Mouse (Mus musculus): ENCODE measurements around the gene Grk4.

DNA sequence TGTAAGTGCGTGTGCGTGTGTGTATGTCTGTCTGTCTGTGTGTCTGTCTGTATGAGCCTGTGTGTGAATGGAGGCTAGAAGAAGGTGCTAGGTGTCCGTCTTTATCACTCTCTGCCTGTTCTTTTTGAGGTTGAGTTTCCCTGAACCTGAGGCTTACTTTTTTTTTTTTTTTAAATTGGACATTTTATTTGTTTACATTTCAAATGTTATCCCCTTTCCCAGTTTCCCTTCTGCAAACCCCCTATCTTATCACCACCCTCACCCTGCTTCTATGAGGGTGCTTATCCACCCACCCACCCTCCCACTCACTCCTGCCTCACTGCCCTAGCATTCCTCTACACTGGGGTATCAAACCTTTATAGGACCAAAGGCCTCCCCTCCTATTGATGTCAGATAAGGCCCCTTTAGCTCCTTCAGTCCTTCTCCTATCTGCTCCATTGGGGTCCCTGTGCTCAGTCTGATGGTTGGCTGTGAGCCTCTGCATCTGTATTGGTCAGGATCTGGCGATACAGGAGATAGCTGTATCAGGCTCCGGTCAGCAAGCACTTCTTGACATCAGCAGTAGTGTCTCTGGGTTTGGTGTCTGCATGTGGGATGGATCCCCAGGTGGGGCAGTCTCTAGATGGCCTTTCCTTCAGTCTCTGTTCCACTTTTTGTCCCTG, 140.2 kb downstream of the Grk4 start:
- no peak for TF ChIP-seq CTCF (IDR thresholded peaks at IDR 0.05; ENCODE audit: borderline replicate concordance, control insufficient read depth, extremely low read depth, insufficient read depth, low read length, poor library complexity)
- no peak for TF ChIP-seq POLR2A (IDR thresholded peaks at IDR 0.05; ENCODE audit: control insufficient read depth, extremely low read depth, insufficient read depth, low read length, poor library complexity)

All from thymus, adult 2 months (tissue).